Mouse (Mus musculus): Measurements from ENCODE around the gene Slc24a2.

Gene Slc24a2

GRCm38 (mm10) chr4:86943296-86943695, 287.0 kb downstream of the Slc24a2 start:
- DNase-seq: peak; percentile 38

- DNase-seq: no peak
Measured at GRCm38 (mm10) chr4:86942656-86943055, 287.6 kb downstream of the Slc24a2 start.

- no peak for DNase-seq
Measured at GRCm38 (mm10) chr4:86936706-86937105, 293.6 kb downstream of the Slc24a2 start.

- no peak for DNase-seq
Measured at GRCm38 (mm10) chr4:86936217-86936616, 294.1 kb downstream of the Slc24a2 start.
